Mouse (Mus musculus) erythroblast, embryonic 14.5 days (primary cell): ENCODE measurements around the gene Mios. TPM values are rescaled to one million over a fixed set of nuclear protein-coding genes. Genes with fewer than 3 reads are reported as not detected.

Experiments used
- H3K27me3 ChIP-seq: 2 replicates; pipeline ENCODE4 v1.6.1; 2012; ENCODE audit warnings: inconsistent platforms; ENCODE audit not compliant: control insufficient read depth
- H3K36me3 ChIP-seq: 2 replicates; pipeline ENCODE4 v1.6.1; 2012; ENCODE audit warnings: mild to moderate bottlenecking, inconsistent platforms; ENCODE audit not compliant: control insufficient read depth
- H3K4me1 ChIP-seq: 2 replicates; pipeline ENCODE4 v1.6.1; 2012; ENCODE audit warnings: inconsistent platforms; ENCODE audit not compliant: control insufficient read depth
- H3K4me3 ChIP-seq: replicated peaks from 2 replicates; pipeline ENCODE3; 2012; ENCODE audit warnings: moderate library complexity, mild to moderate bottlenecking, inconsistent platforms
- H3K9me3 ChIP-seq: 2 replicates; pipeline ENCODE4 v1.6.1; 2012; ENCODE audit warnings: low read length, inconsistent platforms, mixed read lengths; ENCODE audit not compliant: control insufficient read depth
- GATA1 ChIP-seq: IDR thresholded peaks from 2 replicates; pipeline ENCODE4 v1.6.1; 2012; ENCODE audit warnings: low read length, inconsistent platforms, mixed read lengths
- TAL1 ChIP-seq: IDR thresholded peaks from 3 replicates; pipeline ENCODE4 v1.6.1; 2012; ENCODE audit warnings: low read length, inconsistent platforms, mixed read lengths
- polyA plus RNA-seq: library from polyadenylated mRNA; stranded (reverse); fragments of >175 nt; gene quantifications from 2 replicates; pipeline ENCODE4 v1.2.3, GENCODE M21; 2012

The Mios gene
- polyA plus RNA-seq: 0.17 and 0.38 TPM in 2 replicates

DNA sequence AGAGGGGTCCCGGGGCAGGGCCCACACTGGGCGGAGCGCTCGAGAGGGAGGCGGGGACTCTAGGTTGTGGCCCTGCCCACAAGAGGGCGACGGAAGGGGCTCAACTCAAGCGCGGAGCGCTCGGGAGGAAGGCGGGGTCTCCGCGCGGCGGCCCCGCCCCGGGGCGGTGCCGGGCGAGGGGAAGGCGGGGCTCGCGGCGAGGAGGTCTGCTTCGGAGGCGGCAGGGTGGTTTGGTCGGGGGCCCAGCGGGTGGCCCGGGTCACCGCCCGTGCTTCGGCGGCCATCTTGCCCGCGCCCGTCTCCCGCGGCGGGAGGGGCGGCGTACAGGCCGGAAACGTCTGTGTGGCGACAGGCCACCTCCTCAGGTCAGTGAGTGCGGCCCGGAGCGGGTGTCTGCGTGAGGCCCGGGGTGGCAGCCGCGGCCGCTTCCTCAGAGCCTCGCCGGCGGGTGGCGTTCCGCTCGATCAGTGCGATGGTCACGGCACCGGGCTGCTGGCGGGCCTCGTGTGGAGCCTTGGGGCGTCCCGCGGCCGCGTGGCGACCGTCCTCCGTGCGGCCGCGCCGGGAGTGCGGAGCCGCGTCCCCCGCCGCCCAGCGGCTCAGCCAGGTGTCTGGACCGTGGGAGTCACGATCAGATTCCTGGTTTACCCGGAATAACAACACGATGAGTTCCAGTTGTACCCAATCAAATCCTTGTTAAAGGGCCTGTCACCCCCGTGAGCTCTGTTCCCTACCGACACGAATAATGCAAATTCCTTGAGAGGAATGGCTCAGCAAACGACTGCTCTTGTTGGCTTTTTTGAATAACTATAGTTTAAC, at the start of gene Mios:
Gene Mios (plus strand): TSS at position 176 of the 819 bp plus-strand sequence.
- TF ChIP-seq TAL1 (no peak), GATA1 (no peak)
- H3K9me3 ChIP-seq: no peaks in the 10 kb centered on the region
- peaks cover 25% of the 10 kb centered on the region for H3K36me3 ChIP-seq
- no peaks in the 10 kb centered on the region for H3K27me3 ChIP-seq
- H3K4me3 ChIP-seq: peak within 1 kb of the TSS; percentile 88
- H3K4me1 ChIP-seq: peaks cover 17% of the 10 kb centered on the region

DNA sequence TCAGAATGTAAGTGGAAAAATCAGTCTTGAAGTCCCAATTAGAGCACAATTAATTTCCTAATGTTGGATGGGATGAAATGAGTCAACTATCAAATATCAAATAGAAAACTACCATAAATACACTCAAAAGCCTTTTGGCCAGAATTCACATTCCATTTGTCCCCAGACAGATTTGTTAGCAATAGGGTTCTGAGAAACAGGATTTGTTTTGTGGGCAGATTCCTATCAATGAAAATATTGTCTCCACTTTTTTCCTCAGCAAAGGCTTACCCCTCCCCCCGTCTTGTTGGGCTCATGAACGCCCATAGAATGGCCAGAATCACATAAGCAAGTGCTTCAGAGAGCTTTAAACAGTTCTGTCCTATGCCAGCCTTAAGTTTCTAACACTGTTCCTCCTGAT, 49.0 kb upstream of the Mios start:
- H3K27me3 ChIP-seq: no peaks in the 10 kb centered on the region
- H3K4me3 ChIP-seq: no peak overlapping the region
- H3K9me3 ChIP-seq: no peaks in the 10 kb centered on the region
- no peaks in the 10 kb centered on the region for H3K4me1 ChIP-seq
- TF ChIP-seq TAL1 (no peak), GATA1 (no peak)
- H3K36me3 ChIP-seq: no peaks in the 10 kb centered on the region

DNA sequence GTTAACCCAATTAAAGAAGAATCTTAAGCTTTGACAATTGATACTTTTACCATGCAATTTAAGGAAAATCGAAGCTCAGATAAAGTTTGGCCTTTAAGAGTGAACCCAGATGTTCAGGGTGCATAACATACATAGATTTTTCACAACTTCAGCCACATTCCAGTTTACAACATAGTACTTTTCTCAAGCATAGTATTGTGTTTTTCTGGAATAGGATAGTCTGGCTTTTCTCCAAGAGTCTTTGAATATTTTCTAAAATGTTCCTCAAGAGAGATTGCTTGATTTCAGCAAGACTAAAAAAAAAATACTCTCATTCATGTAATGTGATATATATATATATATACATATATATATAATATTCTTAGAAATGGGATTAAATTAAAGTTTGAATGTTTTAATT, 44.3 kb upstream of the Mios start:
- H3K4me1 ChIP-seq: no peaks in the 10 kb centered on the region
- H3K36me3 ChIP-seq: no peaks in the 10 kb centered on the region
- no peaks in the 10 kb centered on the region for H3K9me3 ChIP-seq
- no peak overlapping the region for H3K4me3 ChIP-seq
- TF ChIP-seq TAL1 (no peak), GATA1 (no peak)
- no peaks in the 10 kb centered on the region for H3K27me3 ChIP-seq

DNA sequence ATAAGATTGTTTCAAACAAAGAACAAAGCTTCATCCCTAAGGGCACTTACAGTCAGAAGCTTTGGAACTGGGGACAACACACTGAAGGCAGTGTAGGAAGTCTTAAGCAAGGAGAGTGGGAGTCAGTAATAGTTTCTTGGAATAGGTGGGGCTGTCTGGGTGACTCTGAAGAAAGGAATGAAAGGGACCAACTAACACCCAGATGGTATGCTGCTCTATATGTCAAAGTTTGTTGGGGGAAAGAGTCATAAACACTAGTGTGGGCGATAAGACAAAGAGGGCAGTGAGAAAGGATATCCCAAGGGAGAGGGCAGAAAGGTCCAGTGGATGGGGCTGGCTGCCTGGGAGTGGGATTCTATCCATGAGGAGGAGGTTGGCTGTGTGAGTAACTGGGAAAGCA, 36.9 kb upstream of the Mios start:
- no peaks in the 10 kb centered on the region for H3K9me3 ChIP-seq
- H3K36me3 ChIP-seq: no peaks in the 10 kb centered on the region
- no peak for TF ChIP-seq TAL1
- no peak for TF ChIP-seq GATA1
- H3K27me3 ChIP-seq: no peaks in the 10 kb centered on the region
- H3K4me1 ChIP-seq: no peaks in the 10 kb centered on the region
- no peak overlapping the region for H3K4me3 ChIP-seq

DNA sequence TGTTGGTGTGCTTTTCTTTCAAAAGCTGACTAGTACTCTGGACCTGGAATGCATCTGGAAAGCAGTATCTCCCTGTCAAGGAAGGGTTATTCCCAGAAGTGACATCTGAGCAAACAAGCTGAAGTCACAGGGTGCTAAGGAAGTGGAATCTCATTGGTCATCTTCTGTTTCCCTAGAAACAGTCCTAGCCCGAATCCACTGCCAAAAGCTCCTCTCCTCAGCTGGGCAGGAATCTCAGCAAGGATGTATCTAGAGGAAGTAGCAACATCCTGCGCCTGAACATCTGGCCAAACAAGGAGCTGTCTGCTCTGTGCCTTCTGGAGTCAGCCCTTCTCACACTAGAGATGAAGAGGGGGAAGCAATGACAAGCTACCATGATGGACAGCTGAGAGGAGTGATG, 35.0 kb upstream of the Mios start:
- Histone ChIP-seq H3K27me3 (no peaks in the 10 kb centered on the region), H3K4me3 (no peak overlapping the region), H3K36me3 (no peaks in the 10 kb centered on the region), H3K4me1 (no peaks in the 10 kb centered on the region), H3K9me3 (no peaks in the 10 kb centered on the region)
- TF ChIP-seq GATA1 (no peak), TAL1 (no peak)

DNA sequence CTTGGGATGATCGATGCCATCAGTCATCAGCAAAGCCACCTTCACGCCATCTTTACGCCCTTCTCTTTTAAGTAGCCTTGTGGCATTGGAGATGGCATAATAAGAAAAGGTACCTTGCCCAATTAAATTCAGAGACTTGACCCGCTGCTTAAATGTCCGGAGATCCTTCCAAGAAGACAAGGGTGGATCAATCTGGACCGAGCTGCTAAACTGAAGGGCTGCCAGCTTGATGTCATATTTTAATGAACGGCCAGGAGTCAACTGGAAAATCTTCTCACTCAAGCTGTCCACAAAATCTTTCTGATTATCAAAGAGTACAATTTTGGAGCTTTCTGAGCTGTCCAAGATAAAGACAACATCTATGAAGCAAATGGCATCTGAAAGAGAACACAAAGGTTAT, 33.7 kb upstream of the Mios start:
- Histone ChIP-seq H3K9me3 (no peaks in the 10 kb centered on the region), H3K36me3 (no peaks in the 10 kb centered on the region), H3K4me3 (no peak overlapping the region), H3K4me1 (no peaks in the 10 kb centered on the region), H3K27me3 (no peaks in the 10 kb centered on the region)
- TF ChIP-seq TAL1: no peak
- TF ChIP-seq GATA1: no peak

DNA sequence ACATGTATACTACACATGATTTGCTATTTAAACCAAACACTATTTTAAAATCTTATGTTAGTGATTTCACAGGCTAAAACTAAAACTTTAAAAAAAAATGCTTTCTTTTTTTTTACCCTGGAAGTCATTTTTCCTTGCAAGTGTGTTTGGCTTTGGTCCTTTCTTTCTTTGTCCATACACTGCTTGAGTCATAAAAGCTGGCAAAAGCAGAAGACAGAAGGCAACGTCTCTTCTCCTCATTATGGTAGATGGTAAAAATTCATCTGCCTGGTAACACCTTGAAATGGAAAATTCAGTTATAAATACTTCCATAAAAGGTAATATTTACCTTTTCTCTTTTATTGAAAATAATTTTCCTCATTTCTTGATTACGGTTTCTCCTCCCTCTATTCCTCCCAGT, 32.9 kb upstream of the Mios start:
- Histone ChIP-seq H3K36me3 (no peaks in the 10 kb centered on the region), H3K4me3 (no peak overlapping the region), H3K27me3 (no peaks in the 10 kb centered on the region), H3K9me3 (no peaks in the 10 kb centered on the region), H3K4me1 (no peaks in the 10 kb centered on the region)
- TF ChIP-seq GATA1: no peak
- no peak for TF ChIP-seq TAL1

DNA sequence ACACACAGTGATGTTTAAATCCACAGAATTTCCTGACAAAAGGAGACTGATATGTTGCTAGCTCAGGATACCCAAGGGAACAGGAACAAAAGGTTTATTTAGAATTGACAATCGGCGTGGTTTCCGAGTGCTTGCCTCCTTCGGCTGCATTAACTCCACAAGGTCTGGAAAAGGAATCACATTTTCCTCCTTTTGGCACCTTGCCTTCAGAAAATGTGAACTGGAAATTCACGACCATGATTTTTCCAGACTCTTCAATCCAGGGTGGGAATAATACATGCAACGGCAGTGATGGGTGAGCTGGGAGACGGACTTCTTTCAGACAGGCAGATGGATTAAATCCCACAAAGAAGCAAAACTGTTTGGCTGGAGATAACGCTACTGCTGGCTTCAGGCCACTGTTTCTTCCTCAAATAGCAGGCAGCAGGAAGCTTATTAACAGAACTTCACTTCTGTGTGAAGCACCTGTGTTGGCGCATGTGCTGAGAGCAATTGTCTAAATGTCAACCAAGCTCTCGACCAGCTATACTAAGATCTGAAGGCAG, 30.6 kb upstream of the Mios start:
- Histone ChIP-seq H3K9me3 (no peaks in the 10 kb centered on the region), H3K4me1 (no peaks in the 10 kb centered on the region), H3K36me3 (no peaks in the 10 kb centered on the region), H3K4me3 (no peak overlapping the region), H3K27me3 (no peaks in the 10 kb centered on the region)
- no peak for TF ChIP-seq GATA1
- TF ChIP-seq TAL1: no peak

DNA sequence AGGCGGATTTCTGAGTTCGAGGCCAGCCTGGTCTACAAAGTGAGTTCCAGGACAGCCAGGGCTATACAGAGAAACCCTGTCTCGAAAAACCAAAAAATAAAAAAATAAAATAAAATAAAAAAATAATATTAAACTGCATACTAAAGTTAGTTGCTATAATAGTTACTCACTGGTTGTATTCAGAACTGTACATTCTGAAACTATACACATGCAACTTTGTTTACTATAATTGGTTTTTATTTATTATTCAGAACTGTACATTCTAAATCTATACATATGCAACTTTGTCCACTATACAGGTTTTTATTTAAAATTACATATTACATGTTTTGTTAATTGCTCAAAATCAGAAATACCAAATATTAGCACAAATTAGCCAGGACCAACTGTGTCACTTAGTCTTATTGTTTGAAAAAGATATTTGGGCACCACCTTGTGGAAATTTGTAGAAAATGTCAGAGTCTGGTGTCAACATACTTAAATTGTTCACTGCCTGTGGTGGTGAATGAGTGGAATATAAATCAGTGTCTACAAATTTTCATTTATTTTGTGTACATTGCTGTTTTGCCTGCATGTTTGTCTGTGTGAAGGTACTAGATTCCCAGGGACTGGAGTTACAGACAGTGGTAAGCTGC, 20.3 kb upstream of the Mios start:
- no peak overlapping the region for H3K4me3 ChIP-seq
- H3K4me1 ChIP-seq: no peaks in the 10 kb centered on the region
- no peaks in the 10 kb centered on the region for H3K9me3 ChIP-seq
- H3K36me3 ChIP-seq: no peaks in the 10 kb centered on the region
- no peaks in the 10 kb centered on the region for H3K27me3 ChIP-seq
- TF ChIP-seq GATA1: no peak
- TF ChIP-seq TAL1: no peak
